Mouse (Mus musculus) limb, embryonic 14.5 days (tissue): ENCODE results near the gene Ksr1. TPM values are rescaled to one million over a fixed set of nuclear protein-coding genes. Genes with fewer than 3 reads are reported as not detected.

ENCODE experiments used
- ATAC-seq: fragments of 200-750 bp; cut with Nextera tagmentation; 2 replicates; pipeline ENCODE4 v1.8.0; 2017; ENCODE audit warnings: low read depth, moderate number of reproducible peaks, moderate TSS enrichment; ENCODE audit not compliant: low FRiP score
- DNase-seq: peaks from one replicate; pipeline ENCODE4 v3.0.0-alpha.2; 2015; ENCODE audit warnings: low spot score
- H3K27ac ChIP-seq: fragments of 300-500 bp; sonication (generic); replicated peaks from 2 replicates; pipeline ENCODE4 v1.5.1; 2014; ENCODE audit warnings: low read depth, mild to moderate bottlenecking, low read length, moderate library complexity, mixed read lengths
- H3K27me3 ChIP-seq: fragments of 300-500 bp; sonication (generic); 2 replicates; pipeline ENCODE4 v1.6.1; 2014; ENCODE audit warnings: low read length, mixed read lengths; ENCODE audit not compliant: control insufficient read depth, insufficient read depth
- H3K36me3 ChIP-seq: fragments of 300-500 bp; sonication (generic); 2 replicates; pipeline ENCODE4 v1.6.1; 2014; ENCODE audit warnings: mild to moderate bottlenecking, low read length, moderate library complexity, mixed read lengths; ENCODE audit not compliant: control insufficient read depth, insufficient read depth
- H3K4me1 ChIP-seq: fragments of 300-500 bp; sonication (generic); 2 replicates; pipeline ENCODE4 v1.6.1; 2014; ENCODE audit warnings: antibody characterized with exemption, low read length, mixed read lengths; ENCODE audit not compliant: control insufficient read depth, insufficient read depth
- H3K4me2 ChIP-seq: fragments of 300-500 bp; sonication (generic); replicated peaks from 2 replicates; pipeline ENCODE4 v1.6.1; 2014; ENCODE audit warnings: low read depth, mild to moderate bottlenecking, low read length, moderate library complexity; ENCODE audit not compliant: severe bottlenecking
- H3K4me3 ChIP-seq: fragments of 300-500 bp; sonication (generic); replicated peaks from 2 replicates; pipeline ENCODE4 v1.5.1; 2014; ENCODE audit warnings: low read length
- H3K9ac ChIP-seq: fragments of 300-500 bp; sonication (generic); 2 replicates; pipeline ENCODE4 v1.6.1; 2014; ENCODE audit warnings: mild to moderate bottlenecking, low read depth, low read length, moderate library complexity; ENCODE audit not compliant: severe bottlenecking
- H3K9me3 ChIP-seq: fragments of 300-500 bp; sonication (generic); 2 replicates; pipeline ENCODE4 v1.6.1; 2016; ENCODE audit warnings: low read length; ENCODE audit not compliant: control insufficient read depth
- POLR2A ChIP-seq: fragments of 200-500 bp; IDR thresholded peaks from 2 replicates; pipeline ENCODE4 v1.8.0; 2012; ENCODE audit warnings: inconsistent platforms, mild to moderate bottlenecking, moderate library complexity, borderline replicate concordance; ENCODE audit not compliant: insufficient read depth, insufficient read length; ENCODE audit errors: extremely low read depth
- WGBS: fragments of 180-500 bp; shearing (Covaris S2); extraction: QIAGEN DNeasy Blood & Tissue Kit; methylation state at CpG from one replicate; pipeline ENCODE4 v1.1.7; 2014; 5-methylcytosine and 5-hydroxymethylcytosine counted together
- polyA plus RNA-seq, 2 experiments: library from polyadenylated mRNA; depleted of rRNA in 1 of 2; stranded (reverse) in 1 of 2; unstranded in 1 of 2; fragments of >200 nt; fragmentation: Nextera tagmentation in 1 of 2; extraction: Ambion mirVana in 1 of 2; gene quantifications; 2 replicates each; pipeline versions ENCODE4 v1.2.1 to v1.2.3; 2012 to 2014

The Ksr1 gene
- polyA plus RNA-seq, 2 experiments = 8.2 to 24.1 TPM

DNA sequence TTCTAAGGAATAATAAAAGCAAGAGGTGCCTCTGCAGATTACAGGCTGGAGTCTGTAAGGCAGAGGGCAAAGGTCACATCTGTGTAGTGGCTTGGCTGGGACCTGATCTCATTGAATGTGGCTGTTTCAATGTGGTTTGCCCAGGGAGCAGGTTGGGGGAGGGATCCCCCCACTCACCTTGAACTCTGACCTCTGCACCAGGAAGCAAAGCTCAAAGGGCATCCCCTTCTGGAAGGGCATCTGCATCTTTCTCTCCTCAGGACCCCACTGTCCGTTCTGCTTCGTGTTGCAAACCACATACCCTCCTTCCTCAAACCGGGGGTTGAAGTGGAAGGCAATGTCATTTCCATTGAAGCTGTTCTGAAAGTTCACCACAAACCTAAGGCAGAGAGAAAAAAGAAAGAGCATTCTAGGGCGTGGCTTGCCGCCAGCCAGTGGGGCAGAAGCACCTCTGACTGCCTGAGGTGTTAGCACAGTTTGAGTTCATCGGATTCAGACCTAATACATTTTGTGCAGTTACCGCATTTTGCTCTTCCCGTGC, 173.3 kb downstream of the Ksr1 start:
- H3K9ac ChIP-seq = no peak overlapping the region
- ATAC-seq = no peak
- H3K9me3 ChIP-seq = no peaks in the 10 kb centered on the region
- WGBS = 46% methylated on average over 8 of the region's 8 CpGs
- no peak overlapping the region for H3K27ac ChIP-seq
- H3K4me1 ChIP-seq = peaks cover 17% of the 10 kb centered on the region
- no peak for TF ChIP-seq POLR2A
- no peaks in the 10 kb centered on the region for H3K36me3 ChIP-seq
- DNase-seq = peak; percentile 4
- H3K27me3 ChIP-seq = no peaks in the 10 kb centered on the region
- H3K4me2 ChIP-seq = no peak overlapping the region
- H3K4me3 ChIP-seq = no peak overlapping the region

DNA sequence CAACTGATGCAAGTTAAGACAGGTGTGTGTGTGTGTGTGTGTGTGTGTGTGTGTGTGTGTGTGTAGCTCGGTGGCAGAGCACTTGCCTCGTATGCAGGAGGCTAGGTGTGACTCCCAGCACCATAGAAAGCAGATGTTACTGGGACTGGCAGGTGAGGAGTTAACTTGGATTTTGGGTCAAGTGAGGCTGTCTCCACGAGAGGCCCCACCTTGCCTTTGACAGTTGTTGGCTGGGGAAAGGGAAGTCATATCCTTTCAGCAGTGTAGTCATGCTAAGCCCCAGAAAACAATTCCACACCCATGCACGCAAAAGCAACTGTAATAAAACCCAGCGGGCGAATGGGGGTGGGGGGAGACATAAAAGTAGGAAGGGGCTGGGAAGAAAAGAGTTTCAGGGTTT, 173.9 kb downstream of the Ksr1 start:
- H3K9ac ChIP-seq = no peak overlapping the region
- 16% methylated on average over 6 of the region's 6 CpGs for WGBS
- ATAC-seq = no peak
- no peak overlapping the region for H3K4me2 ChIP-seq
- no peak for TF ChIP-seq POLR2A
- H3K4me1 ChIP-seq = peaks cover 17% of the 10 kb centered on the region
- DNase-seq = no peak
- no peak overlapping the region for H3K4me3 ChIP-seq
- no peaks in the 10 kb centered on the region for H3K36me3 ChIP-seq
- no peaks in the 10 kb centered on the region for H3K9me3 ChIP-seq
- no peaks in the 10 kb centered on the region for H3K27me3 ChIP-seq
- H3K27ac ChIP-seq = no peak overlapping the region

DNA sequence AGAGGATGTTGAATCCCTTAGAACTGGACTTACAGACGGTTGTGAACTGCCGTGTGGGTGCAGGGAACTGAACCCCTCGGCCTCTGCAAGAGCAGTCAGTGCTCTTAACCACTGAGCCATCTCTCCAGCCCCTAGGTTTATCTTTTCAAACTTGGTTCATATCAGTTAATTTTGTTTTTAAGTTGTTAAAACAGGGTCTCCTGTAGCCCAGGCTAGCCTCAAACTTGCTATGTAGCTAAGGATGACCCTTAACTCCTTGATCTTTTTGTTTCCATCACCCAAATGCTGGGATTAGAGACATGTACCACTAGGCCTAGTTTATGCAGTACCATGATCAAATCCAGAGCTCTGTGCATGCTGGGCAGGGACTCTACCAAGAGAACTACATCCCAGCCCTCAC, 174.5 kb downstream of the Ksr1 start:
- no peak overlapping the region for H3K9ac ChIP-seq
- ATAC-seq = no peak
- no peaks in the 10 kb centered on the region for H3K9me3 ChIP-seq
- H3K4me3 ChIP-seq = no peak overlapping the region
- no peak for DNase-seq
- H3K27me3 ChIP-seq = no peaks in the 10 kb centered on the region
- H3K4me2 ChIP-seq = no peak overlapping the region
- no peak overlapping the region for H3K27ac ChIP-seq
- no peak for TF ChIP-seq POLR2A
- 88% methylated on average over 3 of the region's 3 CpGs for WGBS
- H3K4me1 ChIP-seq = peaks cover 17% of the 10 kb centered on the region
- no peaks in the 10 kb centered on the region for H3K36me3 ChIP-seq

DNA sequence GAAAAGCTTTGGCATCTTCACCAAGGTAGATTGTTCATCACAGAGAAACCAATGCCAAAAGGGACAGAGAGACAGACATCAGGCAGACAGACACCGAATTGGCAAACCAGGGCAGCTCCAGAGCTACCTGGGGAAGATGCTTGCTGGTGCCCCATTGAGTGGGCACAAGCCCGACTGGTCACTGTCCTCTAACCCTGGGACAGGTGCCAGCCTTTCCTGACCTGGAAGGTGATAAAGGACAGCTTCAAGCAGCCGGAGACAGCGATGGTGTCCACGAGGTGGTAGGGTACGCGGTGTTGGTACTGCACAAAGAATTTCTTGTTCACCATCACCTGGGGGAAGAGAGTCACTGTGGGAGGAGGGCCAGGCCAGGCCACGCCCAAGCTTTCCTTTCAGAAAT, 175.1 kb downstream of the Ksr1 start:
- DNase-seq = no peak
- WGBS = 78% methylated on average over 8 of the region's 8 CpGs
- Histone ChIP-seq H3K27ac (no peak overlapping the region), H3K4me1 (peaks cover 17% of the 10 kb centered on the region), H3K9me3 (no peaks in the 10 kb centered on the region), H3K27me3 (no peaks in the 10 kb centered on the region), H3K36me3 (no peaks in the 10 kb centered on the region), H3K4me2 (no peak overlapping the region), H3K4me3 (no peak overlapping the region), H3K9ac (no peak overlapping the region)
- ATAC-seq = no peak
- TF ChIP-seq POLR2A = no peak

DNA sequence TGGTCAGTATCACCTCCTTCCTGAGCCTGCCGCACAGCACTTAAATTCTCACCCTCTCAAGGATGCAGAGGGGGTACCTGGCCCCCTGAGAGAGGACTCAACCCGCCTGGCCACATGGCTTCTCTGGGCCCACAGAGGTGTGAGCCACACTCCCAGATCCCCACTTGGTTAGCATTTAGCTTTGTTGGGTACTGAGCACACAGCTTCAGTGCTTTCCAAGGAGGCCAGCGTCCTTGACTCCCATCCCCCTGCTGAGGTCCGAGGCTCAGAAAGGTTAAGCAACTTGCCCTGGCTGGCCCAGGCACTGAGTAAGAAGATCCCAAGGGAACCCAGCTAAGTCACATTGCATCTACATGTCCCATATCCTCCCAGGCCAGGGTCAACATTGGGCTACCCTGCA, 178.1 kb downstream of the Ksr1 start:
- Histone ChIP-seq H3K4me1 (peaks cover 12% of the 10 kb centered on the region), H3K36me3 (no peaks in the 10 kb centered on the region), H3K4me2 (no peak overlapping the region), H3K27ac (no peak overlapping the region), H3K9ac (no peak overlapping the region), H3K4me3 (no peak overlapping the region), H3K27me3 (no peaks in the 10 kb centered on the region), H3K9me3 (no peaks in the 10 kb centered on the region)
- no peak for ATAC-seq
- TF ChIP-seq POLR2A = no peak
- DNase-seq = no peak
- 69% methylated on average over 4 of the region's 4 CpGs for WGBS

DNA sequence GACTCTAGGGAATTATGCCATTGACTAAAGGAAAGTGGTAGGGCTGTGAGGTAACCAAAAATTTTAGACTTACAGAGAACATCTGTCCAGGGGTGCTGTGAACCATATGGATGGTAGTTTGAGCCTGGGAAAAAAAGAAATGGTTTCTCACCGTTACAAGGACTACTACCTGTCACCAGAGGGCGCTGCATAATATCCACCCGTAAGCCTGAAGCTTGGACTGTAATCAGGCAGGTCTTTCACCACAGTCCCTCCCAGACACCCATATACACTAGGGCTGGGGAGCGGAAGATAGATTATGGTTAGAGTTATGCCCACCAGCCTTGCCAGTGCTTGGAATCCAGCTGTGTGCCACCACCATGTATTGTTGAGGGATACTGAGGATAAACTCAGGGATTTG, 178.8 kb downstream of the Ksr1 start:
- WGBS = 23% methylated on average over 4 of the region's 4 CpGs
- ATAC-seq = no peak
- Histone ChIP-seq H3K4me3 (no peak overlapping the region), H3K9ac (no peak overlapping the region), H3K36me3 (no peaks in the 10 kb centered on the region), H3K9me3 (no peaks in the 10 kb centered on the region), H3K27ac (no peak overlapping the region), H3K4me2 (no peak overlapping the region), H3K27me3 (no peaks in the 10 kb centered on the region), H3K4me1 (peaks cover 5% of the 10 kb centered on the region; the same call in 1 of the 2 replicates)
- peak; percentile 40 for DNase-seq
- no peak for TF ChIP-seq POLR2A

Other genes with a start within 250 kb of the Ksr1 start
- gene Nos2, start 225.6 kb downstream of the Ksr1 start, polyA plus RNA-seq (2012; rRNA removed) = 2.1 and 2.2 TPM in 2 replicates
- gene Nos2, start 225.6 kb downstream of the Ksr1 start, polyA plus RNA-seq (2014; fragmentation: Nextera tagmentation; extraction: Ambion mirVana) = 1.4 and 2.1 TPM in 2 replicates
- gene Lgals9, start 161.5 kb downstream of the Ksr1 start, polyA plus RNA-seq (2012; rRNA removed) = 29.7 and 31.3 TPM in 2 replicates
- gene Lgals9, start 161.5 kb downstream of the Ksr1 start, polyA plus RNA-seq (2014; fragmentation: Nextera tagmentation; extraction: Ambion mirVana) = 35.4 and 36.2 TPM in 2 replicates
- 640 and 929 TPM in 2 replicates for gene Wsb1, start 108.3 kb upstream of the Ksr1 start, polyA plus RNA-seq (2012; rRNA removed)
- gene Wsb1, start 108.3 kb upstream of the Ksr1 start, polyA plus RNA-seq (2014; fragmentation: Nextera tagmentation; extraction: Ambion mirVana) = 384 and 448 TPM in 2 replicates
- gene Gm9964, start 150.5 kb upstream of the Ksr1 start, polyA plus RNA-seq (2012; rRNA removed) = not detected in 2 replicates
- gene Gm9964, start 150.5 kb upstream of the Ksr1 start, polyA plus RNA-seq (2014; fragmentation: Nextera tagmentation; extraction: Ambion mirVana) = not detected in 2 replicates
- 21.7 and 25.2 TPM in 2 replicates for gene Nf1, start 193.3 kb upstream of the Ksr1 start, polyA plus RNA-seq (2012; rRNA removed)
- gene Nf1, start 193.3 kb upstream of the Ksr1 start, polyA plus RNA-seq (2014; fragmentation: Nextera tagmentation; extraction: Ambion mirVana) = 10.8 and 12.1 TPM in 2 replicates